Mouse (Mus musculus): ENCODE measurements around the gene Ubl3.

GRCm38 (mm10) chr5:148463783-148464294 is 88.8 kb downstream of the Ubl3 start:
- TF ChIP-seq CTCF (IDR thresholded peaks at IDR 0.05; ENCODE audit: low read depth, low read length) (no peak), POLR2A (IDR thresholded peaks at IDR 0.05; ENCODE audit: extremely low read depth, insufficient read depth, low read length) (no peak)
